Mouse (Mus musculus): ENCODE measurements around the gene Rheb.
"Not testable (repeated sequence)": the region's sequence is repeated elsewhere in the genome, so short reads cannot be mapped to it uniquely, and the experiment has no call there.

The Rheb gene

DNA sequence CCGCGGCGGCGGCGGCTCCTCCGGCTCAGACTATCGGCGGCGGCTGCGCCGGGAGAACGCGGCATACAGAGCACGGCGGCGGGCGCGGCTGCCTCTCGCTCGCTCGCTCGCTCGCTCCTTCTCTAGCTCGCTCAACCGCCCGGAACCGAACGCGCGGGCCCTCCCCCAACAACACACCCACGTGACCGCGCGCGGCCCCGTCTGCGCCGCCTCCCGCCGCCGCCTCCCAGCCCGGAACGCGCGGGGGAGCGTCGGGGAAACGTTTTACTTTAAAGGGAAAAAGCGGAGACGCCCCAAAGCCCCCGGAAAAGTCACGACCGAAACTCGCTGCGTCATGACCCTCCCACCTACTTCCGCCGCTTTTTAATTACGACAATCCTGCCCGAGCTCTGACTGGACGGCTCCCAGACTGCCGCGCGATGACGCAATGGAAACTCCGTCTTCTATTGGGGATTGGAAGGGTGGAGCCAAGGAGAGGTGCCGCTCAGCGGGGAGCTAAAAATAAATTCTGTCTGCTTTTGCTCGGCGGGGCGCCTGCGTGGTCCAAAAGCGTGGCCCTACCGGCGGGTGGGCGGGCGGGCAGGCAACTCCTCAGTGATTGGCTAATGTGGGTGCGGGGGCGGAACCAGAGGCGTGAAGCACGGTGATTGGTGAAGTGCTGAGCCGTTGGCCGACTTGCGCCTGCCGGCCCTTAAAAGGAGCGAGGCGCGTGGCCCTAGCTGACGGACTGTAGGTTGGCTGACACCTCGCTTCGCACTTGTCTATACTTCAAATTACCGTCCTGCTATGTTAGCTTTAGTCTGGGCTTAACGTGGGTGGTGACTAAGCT, at the start of gene Rheb:
TSS of gene Rheb (minus strand) at position 351 of the 829 bp plus-strand sequence.
- peak; percentile 99 for DNase-seq (ENCODE audit: low spot score in 2 of 2)

GRCm38 (mm10) chr5:24889860-24890259, 47.4 kb upstream of the Rheb start:
- no peak for DNase-seq (ENCODE audit: low spot score in 2 of 2)

GRCm38 (mm10) chr5:24888874-24889591, 46.6 kb upstream of the Rheb start:
- no peak for DNase-seq (ENCODE audit: low spot score in 2 of 2)

GRCm38 (mm10) chr5:24887271-24887670, 44.8 kb upstream of the Rheb start:
- no peak for DNase-seq (ENCODE audit: low spot score in 2 of 2)

DNA sequence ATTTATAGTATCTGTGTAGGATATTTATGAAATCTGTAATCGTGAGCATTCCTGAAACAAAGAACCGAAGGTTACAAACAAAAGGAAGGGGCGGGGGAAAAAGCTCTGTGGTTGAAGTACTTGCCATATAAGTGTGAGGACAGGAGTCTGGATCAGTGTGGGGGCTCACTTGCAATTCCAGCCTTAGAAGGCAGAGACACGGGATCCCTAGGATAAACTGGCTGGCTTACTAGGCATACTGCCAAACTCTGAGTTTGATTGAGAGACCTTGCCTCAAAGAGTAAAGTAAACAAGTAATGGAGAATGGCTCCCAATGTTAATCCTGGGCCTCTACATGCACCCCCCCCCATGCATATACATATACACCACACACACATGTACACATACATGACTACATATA, 36.3 kb upstream of the Rheb start:
- no peak for DNase-seq (ENCODE audit: low spot score in 2 of 2)

GRCm38 (mm10) chr5:24877836-24878624, 35.6 kb upstream of the Rheb start:
- DNase-seq (ENCODE audit: low spot score in 2 of 2): no peak

- no peak for DNase-seq (ENCODE audit: low spot score in 2 of 2)
Observed at GRCm38 (mm10) chr5:24876653-24877052, 34.2 kb upstream of the Rheb start.

DNA sequence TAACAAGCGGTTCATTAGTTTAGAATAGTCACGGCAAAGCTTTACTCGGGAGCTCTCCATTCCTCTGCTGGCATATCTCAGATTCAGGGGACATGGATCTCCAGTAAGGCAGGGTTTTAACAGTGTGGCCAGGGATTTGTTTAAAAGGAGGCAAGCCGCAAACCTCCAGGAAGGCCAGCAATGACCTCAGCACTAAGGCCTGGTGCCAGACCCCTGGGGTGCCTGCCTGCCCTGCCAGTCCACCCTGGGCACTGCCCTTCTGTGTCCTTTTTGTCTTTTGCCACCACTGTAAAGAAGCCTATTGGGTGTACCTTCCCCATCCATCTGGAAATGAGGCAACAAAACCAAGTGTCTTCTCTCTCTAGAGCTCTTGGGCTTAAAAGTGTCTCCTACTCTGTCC, 31.7 kb upstream of the Rheb start:
- peak in 1 of 2 experiments; percentile 29 for DNase-seq (ENCODE audit: low spot score in 2 of 2)

DNA sequence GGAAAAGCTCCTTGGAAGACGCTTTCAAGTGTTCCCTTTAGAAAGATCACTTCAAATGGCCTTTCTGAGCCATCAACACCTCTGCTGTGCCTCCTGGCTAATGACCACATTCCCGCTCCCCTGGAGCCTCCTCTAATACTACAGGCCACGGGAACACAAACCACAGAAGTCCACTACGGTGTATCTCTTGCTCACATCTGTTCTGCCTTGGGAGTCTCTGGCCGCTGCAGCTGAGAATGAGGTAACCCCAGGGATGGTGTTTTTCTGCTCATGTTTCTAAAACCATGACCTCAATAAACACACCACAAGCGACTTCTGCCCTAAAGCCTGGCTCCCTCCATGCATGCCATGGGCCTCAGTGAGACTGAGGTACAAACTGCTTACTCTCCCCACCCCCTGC, 30.8 kb upstream of the Rheb start:
- DNase-seq (ENCODE audit: low spot score in 2 of 2): no peak

DNA sequence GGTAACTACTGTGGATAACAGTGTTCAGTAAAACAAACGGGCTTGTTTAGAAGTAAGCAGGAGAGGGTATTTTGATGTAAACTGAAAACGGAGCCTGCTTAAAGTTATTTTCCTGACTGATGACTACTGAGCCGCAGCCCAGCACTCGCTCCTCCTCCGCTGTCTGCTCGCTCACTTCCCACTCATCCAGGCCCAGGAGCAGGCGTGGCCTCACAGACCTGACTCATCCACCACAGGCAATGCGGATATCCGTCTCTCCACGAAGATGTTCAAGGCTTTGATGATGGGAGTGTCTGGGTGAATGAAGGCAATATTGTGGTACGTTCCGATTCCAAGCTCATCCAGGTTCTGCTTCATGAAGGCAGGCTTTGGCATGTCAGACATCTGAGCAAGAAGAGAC, 28.9 kb upstream of the Rheb start:
- DNase-seq (ENCODE audit: low spot score in 2 of 2): peak; percentile 64 to 69

DNA sequence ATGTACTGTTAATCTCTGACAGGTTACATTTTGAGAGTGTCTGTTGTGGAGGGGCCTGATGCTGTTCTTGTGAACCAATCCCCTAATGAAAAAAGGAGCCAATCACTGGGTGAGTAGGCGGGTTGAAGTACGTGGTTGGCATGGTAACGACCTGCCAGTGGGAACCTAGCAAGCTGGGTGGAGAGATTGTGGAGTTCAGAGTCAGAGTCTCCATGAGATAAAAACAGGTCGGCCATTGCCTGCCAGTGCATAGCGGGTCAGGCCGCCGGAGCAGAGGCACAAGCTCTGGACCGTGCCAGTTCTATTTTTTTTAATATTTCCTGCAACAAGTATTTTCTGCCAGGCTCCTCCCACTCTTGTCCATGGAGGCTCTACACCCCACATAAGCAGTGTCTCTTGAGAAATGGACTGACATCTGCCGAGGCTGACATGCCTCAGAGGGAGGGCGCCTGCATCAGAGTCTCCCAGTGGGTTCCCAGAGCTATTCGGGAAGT, 27.4 kb upstream of the Rheb start:
- DNase-seq (ENCODE audit: low spot score in 2 of 2): no peak

DNA sequence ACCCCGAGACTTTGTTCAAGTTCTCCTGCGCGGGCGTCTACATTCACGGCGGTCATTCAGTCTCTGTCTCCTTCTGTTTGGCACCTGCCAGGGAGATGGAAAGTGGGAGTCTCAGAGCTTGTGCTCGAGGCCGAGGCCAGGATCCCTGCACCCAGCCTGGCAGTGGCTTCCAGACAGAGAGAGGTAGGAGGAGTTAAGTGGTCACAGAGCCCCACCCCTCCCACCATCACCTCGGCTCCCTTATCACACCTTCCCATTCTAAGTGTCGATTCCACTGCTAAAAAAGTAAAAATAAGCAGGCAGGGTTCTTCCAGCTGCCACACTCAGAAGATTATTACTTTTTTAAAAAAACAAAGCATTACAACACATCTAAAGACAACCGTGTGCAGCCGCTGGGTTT, 21.4 kb upstream of the Rheb start:
- no peak for DNase-seq (ENCODE audit: low spot score in 2 of 2)

DNA sequence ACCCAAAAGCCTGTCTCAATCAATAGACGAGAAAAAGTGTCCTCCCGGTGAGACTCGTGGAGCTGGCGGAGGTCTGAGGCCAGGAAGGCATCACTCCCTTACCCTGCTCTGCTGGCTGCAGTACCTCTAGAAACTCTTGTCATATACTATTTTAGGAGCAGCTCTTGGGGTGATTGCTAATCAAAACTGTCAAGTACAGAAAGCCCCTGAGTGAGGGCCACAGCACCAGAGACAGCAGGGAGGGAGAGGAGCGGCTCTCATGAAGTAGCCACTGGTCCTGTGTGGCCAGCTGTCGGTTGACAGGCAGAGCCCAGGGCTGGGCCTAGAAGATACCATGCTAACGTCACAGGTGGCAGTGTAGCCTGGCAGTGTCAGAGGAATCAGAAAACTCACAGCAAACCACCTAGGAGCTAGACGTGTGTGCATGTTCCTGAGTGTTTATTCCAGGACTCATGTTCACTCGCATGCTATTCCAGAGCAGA, 19.1 kb upstream of the Rheb start:
- DNase-seq (ENCODE audit: low spot score in 2 of 2): no peak

GRCm38 (mm10) chr5:24860635-24861448, 18.4 kb upstream of the Rheb start:
- peak; percentile 75 to 83 for DNase-seq (ENCODE audit: low spot score in 2 of 2)

GRCm38 (mm10) chr5:24859771-24860540, 17.5 kb upstream of the Rheb start:
- no peak for DNase-seq (ENCODE audit: low spot score in 2 of 2)

- DNase-seq (ENCODE audit: low spot score in 2 of 2): no peak
Observed at GRCm38 (mm10) chr5:24854827-24855600, 12.6 kb upstream of the Rheb start.

- DNase-seq (ENCODE audit: low spot score in 2 of 2): no peak
Observed at GRCm38 (mm10) chr5:24854256-24854655, 11.8 kb upstream of the Rheb start.

- DNase-seq (ENCODE audit: low spot score in 2 of 2): not testable (repeated sequence)
Observed at GRCm38 (mm10) chr5:24848261-24848660, 5.8 kb upstream of the Rheb start.

DNA sequence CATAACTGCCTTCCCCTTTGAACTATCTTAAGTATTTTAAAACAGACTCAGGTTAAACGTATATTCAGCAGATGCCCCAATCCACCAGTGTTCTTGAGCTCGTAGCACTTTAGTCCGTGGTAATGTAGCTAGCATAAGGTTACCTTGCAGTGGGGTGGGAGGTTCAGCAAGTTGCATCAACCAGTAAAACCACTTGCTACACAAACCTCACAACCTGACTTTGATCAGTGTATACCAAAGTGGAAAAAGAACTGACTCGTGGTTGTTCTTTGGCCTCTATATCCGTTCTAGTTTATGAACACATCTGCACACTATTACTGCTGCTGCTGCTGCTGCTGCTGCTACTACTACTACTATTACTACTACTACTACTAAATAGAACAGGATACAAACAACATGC, 1.4 kb upstream of the Rheb start:
- no peak for DNase-seq (ENCODE audit: low spot score in 2 of 2)

- peak in 1 of 2 experiments; percentile 94 for DNase-seq (ENCODE audit: low spot score in 2 of 2)
Observed at GRCm38 (mm10) chr5:24843103-24843475, 665 bp upstream of the Rheb start.
